Mouse (Mus musculus) heart, adult 2 months (tissue): Measurements from ENCODE around the gene Gca. TPM values are rescaled to one million over a fixed set of nuclear protein-coding genes. Genes with fewer than 3 reads are reported as not detected.

Experiments
- DNase-seq, 2 experiments: peaks; one replicate each; pipeline ENCODE4 v3.0.0; 2021
- H3K27ac ChIP-seq: fragments of 200-600 bp; 2 replicates; pipeline ENCODE4 v1.8.1; 2022
- H3K27me3 ChIP-seq: fragments of 200-500 bp; 2 replicates; pipeline ENCODE4 v1.6.1; 2012; ENCODE audit warnings: mild to moderate bottlenecking, low read length, inconsistent platforms, mixed read lengths; ENCODE audit not compliant: control insufficient read depth, insufficient read depth
- H3K36me3 ChIP-seq: fragments of 200-500 bp; 2 replicates; pipeline ENCODE4 v1.6.1; 2012; ENCODE audit warnings: low read length, inconsistent platforms; ENCODE audit not compliant: control insufficient read depth, insufficient read depth
- H3K4me1 ChIP-seq: fragments of 200-500 bp; 2 replicates; pipeline ENCODE4 v1.6.1; 2011; ENCODE audit warnings: low read length; ENCODE audit not compliant: control insufficient read depth, insufficient read depth
- H3K4me3 ChIP-seq: fragments of 200-600 bp; 2 replicates; pipeline ENCODE4 v1.8.1; 2022
- H3K79me2 ChIP-seq: fragments of 200-500 bp; replicated peaks from 2 replicates; pipeline ENCODE4 v1.6.1; 2012; ENCODE audit warnings: mild to moderate bottlenecking, inconsistent platforms, low read length, moderate library complexity, mixed read lengths; ENCODE audit not compliant: control insufficient read depth, insufficient read depth
- H3K9ac ChIP-seq: fragments of 200-500 bp; 2 replicates; pipeline ENCODE4 v1.6.1; 2012; ENCODE audit warnings: low read depth, mild to moderate bottlenecking, control low read depth, inconsistent platforms, low read length, mixed read lengths
- CTCF ChIP-seq: fragments of 200-600 bp; IDR thresholded peaks from 2 replicates; pipeline ENCODE4 v1.8.1; 2022; ENCODE audit warnings: antibody characterized with exemption, mild to moderate bottlenecking, moderate library complexity
- EP300 ChIP-seq: fragments of 200-500 bp; IDR thresholded peaks from 2 replicates; pipeline ENCODE4 v1.6.1; 2011; ENCODE audit warnings: low read depth, low read length, control low read depth; ENCODE audit not compliant: insufficient read depth
- POLR2A ChIP-seq: fragments of 200-500 bp; IDR thresholded peaks from 2 replicates; pipeline ENCODE4 v1.6.1; 2011; ENCODE audit warnings: mild to moderate bottlenecking, low read depth, low read length, control low read depth; ENCODE audit not compliant: insufficient read depth
- WGBS: fragments of 180-500 bp; shearing (Covaris S2); methylation state at CpG from one replicate; pipeline ENCODE4 v1.1.7; 2018; 5-methylcytosine and 5-hydroxymethylcytosine counted together
- intact Hi-C: fragments of 180-260 bp; cut with DNase I; formaldehyde crosslinking; loops from one replicate; pipeline ENCODE4 v1.15.1; 2025
- polyA plus RNA-seq: library from polyadenylated mRNA; depleted of rRNA; stranded (reverse); fragments of >200 nt; gene quantifications from 2 replicates; pipeline ENCODE4 v1.2.3, GENCODE M21; 2012
- total RNA-seq, 2 experiments: library from RNA; stranded (reverse); gene quantifications; 2 replicates each; pipeline ENCODE4 v1.2.3; 2021

The Gca gene
- total and polyA plus RNA-seq, 3 experiments = 12.9 to 26.2 (median 22.8) TPM

DNA sequence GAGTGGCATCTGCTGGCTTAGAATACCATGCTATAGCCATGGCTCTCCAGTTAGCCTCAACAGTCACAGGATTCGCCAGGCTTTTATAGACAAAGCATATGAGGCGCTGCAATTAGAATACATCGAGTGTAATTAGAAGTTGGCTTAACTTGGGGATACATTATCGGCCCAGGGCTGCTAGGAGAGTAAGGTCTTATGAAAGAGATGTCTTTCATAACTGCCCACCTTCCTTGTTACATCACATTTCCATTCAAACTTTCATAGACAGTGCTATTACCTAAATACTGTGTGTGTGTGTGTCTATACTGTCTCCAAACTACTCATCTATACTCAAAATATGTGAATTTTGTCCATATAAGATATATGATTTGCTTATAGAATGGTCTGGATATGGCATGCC is 51.2 kb downstream of the Gca start:
- intact Hi-C loops = no loop called here
- Histone ChIP-seq H3K27me3 (no peaks in the 10 kb centered on the region), H3K79me2 (no peaks in the 10 kb centered on the region), H3K27ac (no peak overlapping the region), H3K4me3 (no peak overlapping the region), H3K36me3 (no peaks in the 10 kb centered on the region), H3K9ac (no peak overlapping the region), H3K4me1 (no peaks in the 10 kb centered on the region)
- 73% methylated on average over 4 of the region's 4 CpGs for WGBS
- TF ChIP-seq CTCF = no peak
- TF ChIP-seq POLR2A = no peak
- no peak for TF ChIP-seq EP300
- DNase-seq = no peak

DNA sequence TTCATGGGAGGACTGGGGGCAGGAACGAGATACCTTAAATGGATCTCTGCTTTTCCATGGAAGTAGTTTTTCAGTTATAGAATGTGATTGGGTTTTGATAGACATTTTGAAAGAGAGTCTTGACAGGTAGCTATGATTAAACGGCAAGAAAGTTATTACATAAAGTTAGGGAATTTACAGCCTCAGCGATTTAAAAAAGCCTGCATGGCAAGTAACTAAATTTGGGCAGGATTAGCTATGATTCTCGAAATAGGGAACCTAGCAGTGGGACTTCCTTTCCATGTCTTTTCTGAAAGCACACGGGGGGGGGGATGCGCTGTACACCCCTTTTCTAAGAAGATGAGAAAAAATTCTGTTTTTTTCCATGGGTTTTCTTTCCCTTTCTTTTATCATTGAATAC is 53.2 kb downstream of the Gca start:
- H3K9ac ChIP-seq = no peak overlapping the region
- no peaks in the 10 kb centered on the region for H3K4me1 ChIP-seq
- WGBS = 73% methylated on average over 6 of the region's 6 CpGs
- no peaks in the 10 kb centered on the region for H3K79me2 ChIP-seq
- H3K4me3 ChIP-seq = no peak overlapping the region
- no peaks in the 10 kb centered on the region for H3K36me3 ChIP-seq
- H3K27ac ChIP-seq = no peak overlapping the region
- DNase-seq = no peak
- TF ChIP-seq POLR2A (no peak), CTCF (no peak), EP300 (no peak)
- intact Hi-C loops = no loop called here
- no peaks in the 10 kb centered on the region for H3K27me3 ChIP-seq

DNA sequence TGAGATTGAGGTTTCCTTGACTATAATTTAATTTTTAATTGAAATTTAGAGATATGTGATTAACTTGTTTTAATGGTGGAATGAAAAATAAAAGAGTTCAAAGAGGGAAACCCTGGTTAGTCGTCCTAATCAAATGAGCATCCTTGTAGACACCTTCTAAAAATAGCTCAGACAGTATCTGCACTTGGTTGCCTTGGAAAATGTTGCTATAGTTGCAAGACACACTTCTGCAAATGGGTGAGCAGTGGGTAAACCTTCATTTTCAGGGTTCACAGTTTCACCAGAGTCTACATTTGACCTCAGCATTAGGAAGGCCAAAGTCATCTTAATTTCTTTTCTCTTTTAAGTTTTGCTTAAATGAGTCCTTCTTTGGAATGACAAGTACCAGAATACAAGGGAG is 54.3 kb downstream of the Gca start:
- no peak overlapping the region for H3K27ac ChIP-seq
- H3K4me1 ChIP-seq = no peaks in the 10 kb centered on the region
- H3K4me3 ChIP-seq = no peak overlapping the region
- no peak overlapping the region for H3K9ac ChIP-seq
- no peak for DNase-seq
- TF ChIP-seq EP300 = no peak
- no peak for TF ChIP-seq POLR2A
- no peak for TF ChIP-seq CTCF
- intact Hi-C loops = no loop called here
- WGBS = 7% methylated on average over 1 of the region's 1 CpGs
- no peaks in the 10 kb centered on the region for H3K36me3 ChIP-seq
- H3K27me3 ChIP-seq = no peaks in the 10 kb centered on the region
- H3K79me2 ChIP-seq = no peaks in the 10 kb centered on the region

DNA sequence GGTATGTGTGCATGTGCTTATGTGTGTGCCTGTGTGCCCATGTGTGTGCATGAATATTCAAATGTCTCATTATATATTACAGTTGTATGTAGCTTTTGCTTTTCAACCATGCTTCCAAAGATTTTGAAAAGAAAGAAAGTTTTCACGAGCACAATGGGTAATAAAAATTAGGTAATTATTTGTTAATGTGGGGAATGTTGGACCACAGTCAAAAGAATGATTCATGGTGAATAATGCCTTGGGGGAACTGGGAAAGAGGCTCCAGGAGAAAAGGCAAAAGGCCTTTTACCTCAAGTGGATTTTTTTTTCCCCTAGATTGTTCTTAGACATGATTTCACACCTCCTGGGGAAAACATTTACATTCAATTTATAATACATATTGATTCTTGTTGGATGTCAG is 61.9 kb downstream of the Gca start:
- Histone ChIP-seq H3K9ac (no peak overlapping the region), H3K4me3 (no peak overlapping the region), H3K79me2 (no peaks in the 10 kb centered on the region), H3K4me1 (no peaks in the 10 kb centered on the region), H3K36me3 (no peaks in the 10 kb centered on the region), H3K27ac (no peak overlapping the region), H3K27me3 (no peaks in the 10 kb centered on the region)
- intact Hi-C loops = no loop called here
- WGBS = 40% methylated on average over 1 of the region's 1 CpGs
- TF ChIP-seq POLR2A = no peak
- no peak for TF ChIP-seq EP300
- TF ChIP-seq CTCF = no peak
- DNase-seq = no peak

DNA sequence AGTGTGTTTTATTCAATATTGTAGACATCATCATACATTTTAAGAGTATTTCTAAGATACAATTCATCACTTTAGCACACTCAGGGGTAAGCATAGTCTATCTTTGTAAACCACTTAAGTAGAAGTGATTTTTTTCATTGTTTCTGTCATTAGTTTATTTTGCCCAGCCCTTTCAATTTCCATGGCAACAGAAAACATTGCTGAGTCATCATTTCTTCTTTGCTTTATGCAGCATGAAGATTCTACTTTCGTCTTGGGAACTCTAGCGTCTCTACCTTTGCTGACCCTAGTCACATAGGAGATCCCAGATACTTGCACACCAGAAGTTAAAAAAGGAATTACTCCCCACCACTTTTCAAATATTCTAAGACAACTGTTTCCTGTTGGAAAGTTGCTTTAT is 63.6 kb downstream of the Gca start:
- Histone ChIP-seq H3K4me3 (no peak overlapping the region), H3K36me3 (no peaks in the 10 kb centered on the region), H3K9ac (no peak overlapping the region), H3K4me1 (no peaks in the 10 kb centered on the region), H3K27me3 (no peaks in the 10 kb centered on the region), H3K79me2 (no peaks in the 10 kb centered on the region), H3K27ac (no peak overlapping the region)
- TF ChIP-seq CTCF (no peak), EP300 (no peak), POLR2A (no peak)
- DNase-seq = no peak
- intact Hi-C loops = no loop called here
- 93% methylated on average over 2 of the region's 2 CpGs for WGBS

DNA sequence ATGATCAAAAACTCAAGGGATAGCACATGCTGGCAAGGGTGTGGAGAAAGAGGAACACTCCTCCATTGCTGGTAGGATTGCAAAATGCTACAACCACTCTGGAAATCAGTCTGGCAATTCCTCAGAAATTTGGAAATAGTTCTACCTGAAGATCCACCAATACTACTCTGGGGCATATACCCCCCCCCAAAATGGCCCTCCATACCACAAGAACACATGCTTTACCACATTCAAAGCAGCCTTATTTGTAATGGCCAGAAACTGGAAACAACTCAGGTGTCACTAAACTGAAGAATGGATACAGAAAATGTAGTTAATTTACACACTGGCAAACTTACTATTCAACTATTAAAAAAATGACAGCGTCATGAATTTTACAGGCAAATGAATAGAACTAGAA is 66.6 kb downstream of the Gca start:
- 70% methylated on average over 1 of the region's 1 CpGs for WGBS
- no peak overlapping the region for H3K4me3 ChIP-seq
- intact Hi-C loops = no loop called here
- H3K79me2 ChIP-seq = no peaks in the 10 kb centered on the region
- TF ChIP-seq EP300 (no peak), CTCF (no peak), POLR2A (no peak)
- no peaks in the 10 kb centered on the region for H3K27me3 ChIP-seq
- H3K4me1 ChIP-seq = no peaks in the 10 kb centered on the region
- H3K9ac ChIP-seq = no peak overlapping the region
- H3K36me3 ChIP-seq = no peaks in the 10 kb centered on the region
- no peak for DNase-seq
- H3K27ac ChIP-seq = no peak overlapping the region
